Mouse (Mus musculus): ENCODE measurements around the gene Pogk. TPM values are rescaled to one million over a fixed set of nuclear protein-coding genes. Genes with fewer than 3 reads are reported as not detected.

Gene Pogk
- polyA plus RNA-seq, 1 experiment, result 26.2 TPM

GRCm38 (mm10) chr1:166360896-166361295 is 48.8 kb downstream of the Pogk start:
- no peak overlapping the region for H3K4me3 ChIP-seq (ENCODE audit: insufficient read depth, low read length)
- no peak for TF ChIP-seq POLR2A (IDR thresholded peaks at IDR 0.05; ENCODE audit: extremely low read depth, insufficient read depth, low read length)
- TF ChIP-seq CTCF (IDR thresholded peaks at IDR 0.05; ENCODE audit: extremely low read depth, insufficient read depth, low read length), result no peak
- no peak overlapping the region for H3K27ac ChIP-seq (ENCODE audit: insufficient read depth, low read length)
- no peaks in the 10 kb centered on the region for H3K4me1 ChIP-seq (ENCODE audit: control insufficient read depth, insufficient read depth, low read length)

- H3K4me3 ChIP-seq (ENCODE audit: insufficient read depth, low read length), result no peak overlapping the region
- H3K27ac ChIP-seq (ENCODE audit: insufficient read depth, low read length), result no peak overlapping the region
- TF ChIP-seq POLR2A (IDR thresholded peaks at IDR 0.05; ENCODE audit: extremely low read depth, insufficient read depth, low read length), result no peak
- peak; percentile 90 for TF ChIP-seq CTCF (IDR thresholded peaks at IDR 0.05; ENCODE audit: extremely low read depth, insufficient read depth, low read length)
- H3K4me1 ChIP-seq (ENCODE audit: control insufficient read depth, insufficient read depth, low read length), result no peaks in the 10 kb centered on the region
Observed at GRCm38 (mm10) chr1:166360157-166360855, 49.4 kb downstream of the Pogk start.

- no peak overlapping the region for H3K27ac ChIP-seq (ENCODE audit: insufficient read depth, low read length)
- TF ChIP-seq POLR2A (IDR thresholded peaks at IDR 0.05; ENCODE audit: extremely low read depth, insufficient read depth, low read length) (no peak), CTCF (IDR thresholded peaks at IDR 0.05; ENCODE audit: extremely low read depth, insufficient read depth, low read length) (no peak)
- no peak overlapping the region for H3K4me3 ChIP-seq (ENCODE audit: insufficient read depth, low read length)
- H3K4me1 ChIP-seq (ENCODE audit: control insufficient read depth, insufficient read depth, low read length), result no peaks in the 10 kb centered on the region
Observed at GRCm38 (mm10) chr1:166349751-166350150, 59.9 kb downstream of the Pogk start.

- TF ChIP-seq POLR2A (IDR thresholded peaks at IDR 0.05; ENCODE audit: extremely low read depth, insufficient read depth, low read length), result no peak
- no peak for TF ChIP-seq CTCF (IDR thresholded peaks at IDR 0.05; ENCODE audit: extremely low read depth, insufficient read depth, low read length)
- no peaks in the 10 kb centered on the region for H3K4me1 ChIP-seq (ENCODE audit: control insufficient read depth, insufficient read depth, low read length)
Observed at GRCm38 (mm10) chr1:166349341-166349740, 60.3 kb downstream of the Pogk start.

GRCm38 (mm10) chr1:166346906-166347305 is 62.8 kb downstream of the Pogk start:
- Histone ChIP-seq H3K4me3 (ENCODE audit: insufficient read depth, low read length) (no peak overlapping the region), H3K4me1 (ENCODE audit: control insufficient read depth, insufficient read depth, low read length) (no peaks in the 10 kb centered on the region), H3K27ac (ENCODE audit: insufficient read depth, low read length) (no peak overlapping the region)
- no peak for TF ChIP-seq CTCF (IDR thresholded peaks at IDR 0.05; ENCODE audit: extremely low read depth, insufficient read depth, low read length)
- no peak for TF ChIP-seq POLR2A (IDR thresholded peaks at IDR 0.05; ENCODE audit: extremely low read depth, insufficient read depth, low read length)

More at GRCm38 (mm10) chr1:166349341-166349740, 60.3 kb downstream of the Pogk start:
- Histone ChIP-seq H3K27ac (ENCODE audit: insufficient read depth, low read length) (no peak overlapping the region), H3K4me3 (ENCODE audit: insufficient read depth, low read length) (no peak overlapping the region)

GRCm38 (mm10) chr1:166345602-166346001 is 64.1 kb downstream of the Pogk start:
- Histone ChIP-seq H3K4me3 (ENCODE audit: insufficient read depth, low read length) (no peak overlapping the region), H3K27ac (ENCODE audit: insufficient read depth, low read length) (no peak overlapping the region), H3K4me1 (ENCODE audit: control insufficient read depth, insufficient read depth, low read length) (no peaks in the 10 kb centered on the region)
- no peak for TF ChIP-seq CTCF (IDR thresholded peaks at IDR 0.05; ENCODE audit: extremely low read depth, insufficient read depth, low read length)
- no peak for TF ChIP-seq POLR2A (IDR thresholded peaks at IDR 0.05; ENCODE audit: extremely low read depth, insufficient read depth, low read length)

- no peak overlapping the region for H3K4me3 ChIP-seq (ENCODE audit: insufficient read depth, low read length)
Observed at GRCm38 (mm10) chr1:166344300-166345077, 65.2 kb downstream of the Pogk start.

GRCm38 (mm10) chr1:166343586-166343985 is 66.1 kb downstream of the Pogk start:
- Histone ChIP-seq H3K4me1 (ENCODE audit: control insufficient read depth, insufficient read depth, low read length) (no peaks in the 10 kb centered on the region), H3K27ac (ENCODE audit: insufficient read depth, low read length) (no peak overlapping the region), H3K4me3 (ENCODE audit: insufficient read depth, low read length) (no peak overlapping the region)
- no peak for TF ChIP-seq POLR2A (IDR thresholded peaks at IDR 0.05; ENCODE audit: extremely low read depth, insufficient read depth, low read length)
- no peak for TF ChIP-seq CTCF (IDR thresholded peaks at IDR 0.05; ENCODE audit: extremely low read depth, insufficient read depth, low read length)

More at GRCm38 (mm10) chr1:166344300-166345077, 65.2 kb downstream of the Pogk start:
- H3K27ac ChIP-seq (ENCODE audit: insufficient read depth, low read length), result no peak overlapping the region
- TF ChIP-seq CTCF (IDR thresholded peaks at IDR 0.05; ENCODE audit: extremely low read depth, insufficient read depth, low read length) (no peak), POLR2A (IDR thresholded peaks at IDR 0.05; ENCODE audit: extremely low read depth, insufficient read depth, low read length) (no peak)
- H3K4me1 ChIP-seq (ENCODE audit: control insufficient read depth, insufficient read depth, low read length), result no peaks in the 10 kb centered on the region

- H3K4me3 ChIP-seq (ENCODE audit: insufficient read depth, low read length), result no peak overlapping the region
- H3K27ac ChIP-seq (ENCODE audit: insufficient read depth, low read length), result no peak overlapping the region
- TF ChIP-seq CTCF (IDR thresholded peaks at IDR 0.05; ENCODE audit: extremely low read depth, insufficient read depth, low read length) (no peak), POLR2A (IDR thresholded peaks at IDR 0.05; ENCODE audit: extremely low read depth, insufficient read depth, low read length) (no peak)
- H3K4me1 ChIP-seq (ENCODE audit: control insufficient read depth, insufficient read depth, low read length), result no peaks in the 10 kb centered on the region
Observed at GRCm38 (mm10) chr1:166342539-166342938, 67.1 kb downstream of the Pogk start.
